Mouse (Mus musculus) adrenal gland, adult 8-10 months (tissue): ENCODE data around the gene Fgfr2. TPM values are rescaled to one million over a fixed set of nuclear protein-coding genes. Genes with fewer than 3 reads are reported as not detected.

Experiments used
- DNase-seq: peaks from one replicate; pipeline ENCODE4 v3.0.0; 2022
- total RNA-seq, 4 experiments: library from RNA; stranded (reverse); gene quantifications; 2 replicates each; pipeline ENCODE4 v1.2.4; 2022

Fgfr2 gene
- total RNA-seq, 4 experiments from 2014 or later = 193 to 471 (median 262) TPM

DNA sequence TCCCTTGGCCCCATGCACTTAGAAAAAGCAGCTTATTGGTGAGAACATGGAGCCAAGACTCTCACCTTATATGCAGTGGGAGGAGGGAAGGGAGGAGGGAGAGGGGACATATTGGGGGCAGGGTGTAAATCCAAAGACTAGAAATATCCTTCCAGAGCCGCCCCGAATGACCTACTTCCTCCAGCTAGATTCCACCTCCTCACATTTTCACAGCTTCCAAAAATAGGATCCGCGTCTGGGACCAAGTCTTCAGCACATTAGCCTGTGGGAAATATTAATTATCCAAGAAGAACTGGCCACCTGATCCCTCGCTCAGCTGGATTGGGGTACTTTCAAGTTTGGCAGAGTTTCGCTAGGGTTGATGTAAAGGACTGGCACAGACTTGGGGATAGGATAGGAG, 683.2 kb downstream of the Fgfr2 start:
- DNase-seq = no peak

GRCm38 (mm10) chr7:132438060-132438459, 685.1 kb downstream of the Fgfr2 start:
- no peak for DNase-seq

GRCm38 (mm10) chr7:132437431-132437830, 685.7 kb downstream of the Fgfr2 start:
- no peak for DNase-seq

GRCm38 (mm10) chr7:132435486-132436055, 687.6 kb downstream of the Fgfr2 start:
- peak; percentile 16 for DNase-seq

- no peak for DNase-seq
These were observed 693.8 kb downstream of the Fgfr2 start for GRCm38 (mm10) chr7:132429324-132429723.

- DNase-seq = no peak
These were observed 694.8 kb downstream of the Fgfr2 start for GRCm38 (mm10) chr7:132428308-132428707.

DNA sequence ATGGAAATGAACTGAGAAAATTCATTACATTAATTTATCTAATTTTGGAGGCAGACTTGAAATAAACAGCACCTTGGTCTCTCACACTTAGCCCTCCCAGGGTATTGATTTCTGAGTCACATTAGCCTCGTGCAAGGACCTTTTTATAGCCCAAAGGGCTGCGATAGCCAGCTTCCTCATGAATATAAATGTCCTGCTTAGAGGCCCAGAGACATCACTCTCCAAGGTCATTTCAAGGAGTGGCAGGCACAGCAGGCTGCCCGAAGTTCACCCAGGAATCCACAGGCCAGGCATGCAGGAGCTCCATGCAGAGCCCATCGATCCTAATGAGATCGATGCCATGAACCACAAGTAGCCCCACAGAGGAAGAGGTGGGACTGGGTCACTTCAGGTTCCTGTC, 697.1 kb downstream of the Fgfr2 start:
- DNase-seq = no peak

GRCm38 (mm10) chr7:132425364-132425999, 697.7 kb downstream of the Fgfr2 start:
- no peak for DNase-seq

GRCm38 (mm10) chr7:132423570-132423969, 699.6 kb downstream of the Fgfr2 start:
- DNase-seq = peak; percentile 29

GRCm38 (mm10) chr7:132419378-132420255, 703.5 kb downstream of the Fgfr2 start:
- no peak for DNase-seq

- DNase-seq = no peak
These were observed 706.3 kb downstream of the Fgfr2 start for GRCm38 (mm10) chr7:132416866-132417265.

DNA sequence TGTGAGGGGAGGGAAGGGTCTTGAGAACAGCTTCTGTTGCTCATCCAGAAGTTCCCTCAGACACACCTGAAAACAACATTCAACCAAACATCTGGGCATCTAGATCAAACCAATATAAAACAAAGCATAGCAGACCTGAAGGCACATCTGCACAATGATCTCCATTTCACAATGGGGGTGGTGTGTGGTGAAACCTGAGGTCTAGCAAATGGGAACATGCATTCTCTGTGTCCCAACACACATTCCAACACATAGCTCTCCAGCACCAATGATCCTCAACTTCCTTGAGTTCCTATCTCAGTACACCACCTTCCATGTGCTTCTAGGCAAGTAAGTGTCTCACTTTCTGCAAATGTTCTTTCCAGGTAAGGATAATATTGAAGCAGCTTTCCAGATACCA, 707.3 kb downstream of the Fgfr2 start:
- DNase-seq = no peak

DNA sequence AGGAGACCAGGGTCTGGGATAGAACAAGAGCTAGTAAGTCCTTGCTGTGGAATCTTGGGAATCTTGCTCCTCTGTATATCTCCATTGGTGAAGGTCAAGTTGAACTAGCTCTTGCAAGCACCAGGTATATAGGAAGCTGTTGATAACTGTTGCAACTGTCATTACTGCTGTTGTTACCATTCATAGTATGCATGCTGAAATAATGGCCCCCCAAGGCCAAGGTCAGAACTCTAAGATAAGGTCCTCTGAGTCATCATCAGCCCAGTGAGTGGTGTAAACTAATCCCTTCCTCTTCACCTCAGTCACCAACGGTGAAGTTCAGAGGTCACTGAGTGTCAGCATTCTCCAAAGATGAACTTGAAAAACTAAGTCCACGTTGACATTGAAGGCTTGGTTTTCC, 710.6 kb downstream of the Fgfr2 start:
- DNase-seq = peak; percentile 36

GRCm38 (mm10) chr7:132411708-132412107, 711.4 kb downstream of the Fgfr2 start:
- DNase-seq = no peak

DNA sequence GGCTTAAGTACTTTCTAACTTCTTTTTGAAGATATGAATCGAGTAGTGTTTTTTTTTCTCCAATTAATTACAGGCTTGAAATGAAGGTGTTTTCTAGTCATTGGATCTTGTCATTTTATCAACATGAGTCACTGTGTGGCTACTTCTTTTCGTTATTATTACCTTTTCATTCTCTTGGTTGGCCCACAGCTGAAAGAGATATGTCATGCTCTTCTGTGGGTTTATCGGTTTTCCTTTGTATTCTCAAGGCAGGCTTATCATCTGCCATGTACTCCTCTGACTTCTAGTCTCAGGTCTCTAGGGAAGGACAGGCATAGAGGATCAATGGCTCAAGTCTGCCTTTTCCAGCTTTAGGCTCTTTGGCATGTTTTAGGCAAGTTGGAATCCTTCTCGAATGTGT, 712.2 kb downstream of the Fgfr2 start:
- no peak for DNase-seq

DNA sequence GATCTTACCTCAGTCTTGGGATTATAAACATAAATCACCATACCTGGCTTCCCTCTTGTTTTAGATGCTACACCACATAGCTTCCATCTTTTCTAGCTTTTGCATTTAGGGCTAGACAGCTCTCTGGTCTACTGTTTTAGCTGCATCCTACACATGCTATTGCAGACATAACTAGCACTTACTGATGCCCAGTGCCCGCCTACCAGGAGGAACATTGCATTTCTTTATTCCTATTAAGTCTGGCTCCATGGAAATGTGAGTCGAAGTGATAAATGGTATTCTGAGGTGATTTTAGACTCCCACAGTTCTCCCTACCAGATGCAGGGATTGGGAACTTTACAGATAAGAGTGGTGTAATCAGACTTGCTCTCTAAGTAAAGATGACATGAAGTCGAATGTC, 713.3 kb downstream of the Fgfr2 start:
- DNase-seq = no peak

- no peak for DNase-seq
These were observed 720.6 kb downstream of the Fgfr2 start for GRCm38 (mm10) chr7:132402377-132403084.

DNA sequence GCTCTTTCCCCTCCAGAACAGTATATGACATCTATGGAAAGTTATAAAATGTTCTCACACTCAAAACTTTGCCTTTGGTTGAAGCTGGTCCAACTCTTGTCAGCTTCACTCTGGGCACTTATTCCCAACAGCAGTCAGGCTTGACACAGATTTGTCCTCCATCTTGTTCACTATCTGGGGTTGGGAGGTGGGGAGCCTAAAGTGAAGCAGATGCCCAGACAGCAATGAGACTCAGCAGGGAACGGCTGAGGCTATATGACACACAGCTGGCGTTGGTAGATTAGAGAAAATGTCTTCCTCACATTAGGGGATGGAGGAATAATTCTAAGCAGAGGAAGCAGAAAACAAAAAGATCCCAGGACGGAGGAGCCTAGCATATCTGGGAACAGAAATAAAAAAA, 724.7 kb downstream of the Fgfr2 start:
- DNase-seq = no peak

DNA sequence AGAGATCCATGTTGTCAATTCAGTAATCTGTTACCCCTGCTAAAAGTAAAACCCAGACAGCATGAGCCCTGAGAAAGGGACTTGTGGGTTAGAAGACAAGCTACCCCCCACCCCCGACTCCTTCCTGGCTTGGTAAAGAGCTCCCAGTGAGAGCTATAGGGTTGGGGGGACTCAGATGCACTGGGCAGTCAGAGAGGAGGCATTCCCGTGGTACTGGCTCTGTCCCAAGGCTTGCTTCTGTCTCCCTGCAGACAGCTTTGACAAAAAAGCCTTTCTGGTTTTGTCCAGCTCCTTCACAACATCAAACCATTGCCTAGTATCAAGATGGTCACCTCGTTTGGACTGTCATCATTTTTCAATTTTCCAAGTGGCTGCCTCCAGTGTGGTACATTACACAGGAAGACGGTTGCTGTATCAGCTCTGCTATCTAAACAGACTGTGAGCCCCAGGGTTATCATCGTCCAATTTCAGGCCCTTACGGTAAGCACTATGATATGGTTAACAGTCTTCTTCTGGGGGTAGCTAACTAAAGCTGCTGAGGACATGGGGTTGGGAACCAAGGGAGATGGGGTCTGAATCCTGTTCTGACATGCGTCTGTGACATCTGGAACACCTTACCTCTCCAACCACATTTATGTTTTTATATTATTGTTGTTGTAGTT, 726.4 kb downstream of the Fgfr2 start:
- no peak for DNase-seq

DNA sequence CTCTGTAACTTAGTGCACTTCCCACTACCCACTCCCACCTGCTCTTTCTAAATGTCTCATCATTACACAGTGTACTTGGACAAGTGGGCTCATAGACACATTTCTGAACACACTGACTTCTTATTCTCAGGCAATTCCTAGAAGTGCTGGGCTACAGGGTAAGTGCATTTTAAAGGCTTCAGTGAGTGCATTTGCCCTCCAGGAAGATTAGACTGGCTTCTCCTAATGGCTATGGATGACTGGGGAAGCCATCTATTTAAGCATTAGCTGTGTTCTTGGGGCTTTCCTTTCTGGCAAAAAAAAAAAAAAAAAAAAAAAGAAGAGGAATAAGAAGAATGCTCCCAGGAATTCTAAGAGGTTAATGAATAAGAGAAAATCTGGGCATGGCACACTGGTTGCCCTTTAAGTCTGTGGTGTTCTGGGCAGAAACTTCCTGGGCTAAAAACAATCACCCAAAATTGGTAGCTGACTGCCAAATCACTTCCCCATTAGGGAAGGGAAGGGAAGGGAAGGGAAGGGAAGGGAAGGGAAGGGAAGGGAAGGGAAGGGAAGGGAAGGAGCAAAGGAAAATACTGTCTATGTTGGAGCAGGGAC, 729.5 kb downstream of the Fgfr2 start:
- no peak for DNase-seq

DNA sequence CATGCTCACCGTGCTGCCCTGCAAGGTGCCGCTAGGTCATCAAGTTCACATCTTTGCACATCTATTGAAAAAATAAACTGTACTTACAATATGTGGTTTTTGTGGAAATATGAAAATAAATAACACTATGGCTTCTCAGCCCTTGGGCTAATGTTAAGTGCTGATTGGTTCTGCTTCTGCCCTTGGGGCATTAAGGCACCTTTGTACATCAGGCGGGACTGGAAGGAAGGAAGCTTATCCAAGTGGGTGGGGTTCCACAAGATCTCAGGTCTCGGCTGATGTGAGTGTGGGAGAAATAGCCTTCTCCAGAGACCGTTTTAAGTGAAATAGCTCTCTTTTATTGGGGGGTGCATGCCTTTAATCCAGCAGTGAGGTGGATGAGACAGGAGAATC, 730.1 kb downstream of the Fgfr2 start:
- no peak for DNase-seq
